Mouse (Mus musculus) MEL (cell line): ENCODE measurements around the gene Kirrel3. TPM values are rescaled to one million over a fixed set of nuclear protein-coding genes. Genes with fewer than 3 reads are reported as not detected.

Experiments used
- DNase-seq: peaks from one replicate; pipeline ENCODE4 v3.0.0; 2011; ENCODE audit warnings: low read depth, low spot score
- H3K27ac ChIP-seq: 2 replicates; pipeline ENCODE4 v1.5.1; 2012; ENCODE audit warnings: low read depth, mild to moderate bottlenecking, control low read depth, low read length, moderate library complexity; ENCODE audit not compliant: control insufficient read depth
- H3K27me3 ChIP-seq, 2 experiments: fragments of 150-350 bp in 1 of 2; sonication (generic) in 1 of 2; 2 replicates each; pipeline ENCODE4 v1.6.1; 2012; ENCODE audit warnings: low read length in 2 of 2, mild to moderate bottlenecking in 2 of 2, improper control_type of control experiment in 1 of 2, moderate library complexity in 1 of 2; ENCODE audit not compliant: insufficient read depth in 2 of 2, control insufficient read depth in 1 of 2
- H3K36me3 ChIP-seq, 2 experiments: 2 replicates each; pipeline ENCODE4 v1.6.1; 2012 to 2014; ENCODE audit warnings: low read length in 2 of 2, improper control_type of control experiment in 1 of 2, inconsistent platforms in 1 of 2, mild to moderate bottlenecking in 1 of 2; ENCODE audit not compliant: insufficient read depth in 2 of 2, control insufficient read depth in 1 of 2
- H3K4me1 ChIP-seq, 2 experiments: fragments of 150-350 bp in 1 of 2; sonication (generic) in 1 of 2; 2 replicates each; pipeline ENCODE4 v1.6.1; 2012; ENCODE audit warnings: low read length in 2 of 2, improper control_type of control experiment in 1 of 2, mild to moderate bottlenecking in 1 of 2; ENCODE audit not compliant: insufficient read depth in 2 of 2, control insufficient read depth in 1 of 2
- H3K4me3 ChIP-seq, 2 experiments: fragments of 150-350 bp in 1 of 2; sonication (generic) in 1 of 2; 2 replicates each; pipeline ENCODE4 v1.5.1; 2012; ENCODE audit warnings: low read depth in 2 of 2, low read length in 2 of 2, mild to moderate bottlenecking in 2 of 2, moderate library complexity in 2 of 2, control low read depth in 1 of 2, improper control_type of control experiment in 1 of 2; ENCODE audit not compliant: control insufficient read depth in 1 of 2, insufficient read depth in 1 of 2
- H3K79me2 ChIP-seq: 2 replicates; pipeline ENCODE4 v1.6.1; 2012; ENCODE audit warnings: mild to moderate bottlenecking, low read length, moderate library complexity; ENCODE audit not compliant: control insufficient read depth, poor library complexity, insufficient read depth
- H3K9ac ChIP-seq: 2 replicates; pipeline ENCODE4 v1.6.1; 2012; ENCODE audit warnings: low read depth, mild to moderate bottlenecking, control low read depth, low read length, moderate library complexity; ENCODE audit not compliant: control insufficient read depth, poor library complexity, severe bottlenecking
- H3K9me3 ChIP-seq: fragments of 150-350 bp; sonication (generic); replicated peaks from 2 replicates; pipeline ENCODE4 v1.6.1; 2012; ENCODE audit warnings: mild to moderate bottlenecking, low read length, improper control_type of control experiment, moderate library complexity; ENCODE audit not compliant: insufficient read depth
- CHD1 ChIP-seq: IDR thresholded peaks from 2 replicates; pipeline ENCODE4 v1.6.1; 2012; ENCODE audit warnings: low read depth, mild to moderate bottlenecking, inconsistent platforms, low read length, improper control_type of control experiment
- CTCF ChIP-seq, 3 experiments: IDR thresholded peaks in 2 of 3; conservative IDR thresholded peaks in 1 of 3; 2 replicates each; pipeline ENCODE4 v1.5.1; 2011 to 2012; ENCODE audit warnings: low read length in 3 of 3, low read depth in 2 of 3, mild to moderate bottlenecking in 2 of 3, improper control_type of control experiment in 1 of 3, inconsistent platforms in 1 of 3, mixed read lengths in 1 of 3, moderate library complexity in 1 of 3; ENCODE audit not compliant: control insufficient read depth in 1 of 3, insufficient read depth in 1 of 3, poor library complexity in 1 of 3, severe bottlenecking in 1 of 3
- E2F4 ChIP-seq: IDR thresholded peaks from 2 replicates; pipeline ENCODE4 v1.6.1; 2011; ENCODE audit warnings: low read depth, low read length, improper control_type of control experiment, borderline replicate concordance
- ELF1 ChIP-seq: IDR thresholded peaks from 2 replicates; pipeline ENCODE4 v1.6.1; 2014; ENCODE audit warnings: low read depth, mild to moderate bottlenecking, inconsistent platforms, low read length, improper control_type of control experiment, moderate library complexity
- EP300 ChIP-seq, 2 experiments: IDR thresholded peaks; 2 replicates each; pipeline ENCODE4 v1.6.1; 2011; ENCODE audit warnings: improper control_type of control experiment in 2 of 2, low read length in 2 of 2, low read depth in 1 of 2, mild to moderate bottlenecking in 1 of 2
- MAFK ChIP-seq: IDR thresholded peaks from 2 replicates; pipeline ENCODE4 v1.6.1; 2011; ENCODE audit warnings: low read depth, mild to moderate bottlenecking, low read length, improper control_type of control experiment, borderline replicate concordance
- MAX ChIP-seq: IDR thresholded peaks from 2 replicates; pipeline ENCODE4 v1.6.1; 2011; ENCODE audit warnings: low read length, improper control_type of control experiment
- MAZ ChIP-seq: IDR thresholded peaks from 2 replicates; pipeline ENCODE4 v1.6.1; 2012; ENCODE audit warnings: low read depth, mild to moderate bottlenecking, inconsistent platforms, low read length, improper control_type of control experiment
- MEF2A ChIP-seq: IDR thresholded peaks from 2 replicates; pipeline ENCODE4 v1.6.1; 2014; ENCODE audit warnings: low read depth, mild to moderate bottlenecking, inconsistent platforms, low read length, improper control_type of control experiment; ENCODE audit not compliant: poor library complexity, insufficient replicate concordance, severe bottlenecking; ENCODE audit errors: extremely low read depth
- NRF1 ChIP-seq: IDR thresholded peaks from 2 replicates; pipeline ENCODE4 v1.6.1; 2014; ENCODE audit warnings: low read depth, mild to moderate bottlenecking, inconsistent platforms, low read length, improper control_type of control experiment, moderate library complexity; ENCODE audit not compliant: poor library complexity, insufficient read depth, severe bottlenecking
- POLR2A ChIP-seq, 2 experiments: IDR thresholded peaks; 2 replicates each; pipeline ENCODE4 v1.6.1; 2011 to 2012; ENCODE audit warnings: low read length in 2 of 2, mild to moderate bottlenecking in 2 of 2, control low read depth in 1 of 2, improper control_type of control experiment in 1 of 2, low read depth in 1 of 2, moderate library complexity in 1 of 2; ENCODE audit not compliant: control insufficient read depth in 1 of 2, insufficient read depth in 1 of 2, poor library complexity in 1 of 2
- POLR2AphosphoS2 ChIP-seq: IDR thresholded peaks from 2 replicates; pipeline ENCODE4 v1.6.1; 2011; ENCODE audit warnings: low read length, improper control_type of control experiment
- POLR2AphosphoS5 ChIP-seq: IDR thresholded peaks from 2 replicates; pipeline ENCODE4 v1.6.1; 2012; ENCODE audit warnings: low read depth, borderline replicate concordance, mild to moderate bottlenecking, inconsistent platforms, low read length, moderate library complexity, mixed read lengths
- RAD21 ChIP-seq: IDR thresholded peaks from 2 replicates; pipeline ENCODE4 v1.6.1; 2011; ENCODE audit warnings: mild to moderate bottlenecking, low read depth, low read length, improper control_type of control experiment
- SMC3 ChIP-seq: IDR thresholded peaks from 2 replicates; pipeline ENCODE4 v1.6.1; 2011; ENCODE audit warnings: low read depth, low read length, improper control_type of control experiment
- TAL1 ChIP-seq: IDR thresholded peaks from 2 replicates; pipeline ENCODE4 v1.6.1; 2012; ENCODE audit warnings: mild to moderate bottlenecking, inconsistent platforms, low read length, moderate library complexity, mixed read lengths
- TCF12 ChIP-seq: IDR thresholded peaks from 2 replicates; pipeline ENCODE4 v1.6.1; 2014; ENCODE audit warnings: low read depth, mild to moderate bottlenecking, inconsistent platforms, low read length, improper control_type of control experiment, moderate library complexity
- USF1 ChIP-seq: IDR thresholded peaks from 2 replicates; pipeline ENCODE4 v1.6.1; 2014; ENCODE audit warnings: low read depth, mild to moderate bottlenecking, inconsistent platforms, low read length, improper control_type of control experiment, moderate library complexity
- USF2 ChIP-seq, 2 experiments: IDR thresholded peaks; 2 replicates each; pipeline ENCODE4 v1.6.1; 2011 to 2012; ENCODE audit warnings: improper control_type of control experiment in 2 of 2, low read length in 2 of 2, borderline replicate concordance in 1 of 2, inconsistent platforms in 1 of 2, low read depth in 1 of 2, mild to moderate bottlenecking in 1 of 2; ENCODE audit not compliant: insufficient read depth in 1 of 2
- ZMIZ1 ChIP-seq: IDR thresholded peaks from 2 replicates; pipeline ENCODE4 v1.6.1; 2012; ENCODE audit warnings: low read depth, mild to moderate bottlenecking, inconsistent platforms, low read length, improper control_type of control experiment, moderate library complexity
- polyA plus RNA-seq, 2 experiments: library from polyadenylated mRNA; stranded (reverse) in 1 of 2; unstranded in 1 of 2; fragments of >175 nt in 1 of 2; fragments of >200 nt in 1 of 2; gene quantifications; 2 replicates each; pipeline versions ENCODE4 v1.2.1 to v1.2.4; 2012; ENCODE audit warnings: low replicate concordance in 2 of 2, low read depth in 1 of 2; ENCODE audit not compliant: insufficient read length in 2 of 2, insufficient read depth in 1 of 2, missing spikeins in 1 of 2
- total RNA-seq: library from RNA; depleted of rRNA; stranded (reverse); fragments of 300-350 nt; gene quantifications from 2 replicates; pipeline ENCODE4 v1.2.3, GENCODE M21; 2012

The Kirrel3 gene
- total and polyA plus RNA-seq, 3 experiments = 0.06 TPM; not detected in 2

DNA sequence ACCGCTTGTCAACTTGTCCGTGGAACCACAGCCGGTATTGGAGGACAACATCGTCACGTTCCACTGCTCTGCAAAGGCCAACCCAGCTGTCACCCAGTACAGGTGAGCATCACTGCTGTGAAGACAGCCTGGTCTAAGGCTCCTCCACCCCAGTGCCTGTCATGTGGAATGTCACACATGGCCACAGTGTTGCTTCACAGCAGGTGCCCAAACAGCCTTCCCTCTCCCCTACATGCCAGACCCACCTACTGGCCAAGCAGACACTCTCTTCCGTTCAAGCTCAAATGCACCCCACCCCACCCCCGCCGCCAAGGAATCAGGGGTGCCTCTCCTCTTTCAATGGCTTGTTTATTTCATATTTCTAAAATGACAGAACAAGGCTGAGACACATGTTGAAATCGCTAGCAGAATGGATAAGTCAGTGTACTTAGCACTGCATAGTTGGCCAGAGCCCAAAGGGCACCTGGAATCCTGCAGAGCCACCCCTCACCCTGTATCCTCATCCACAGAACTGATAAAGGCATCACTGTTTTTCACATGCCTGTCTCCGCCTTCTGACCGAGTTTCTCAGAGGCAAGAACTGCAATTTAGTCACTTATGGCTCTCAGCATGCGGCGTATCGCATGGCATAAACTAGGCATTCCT, 522.1 kb downstream of the Kirrel3 start:
- H3K79me2 ChIP-seq = no peaks in the 10 kb centered on the region
- no peaks in the 10 kb centered on the region for H3K36me3 ChIP-seq
- H3K4me1 ChIP-seq = no peaks in the 10 kb centered on the region
- no peak overlapping the region for H3K4me3 ChIP-seq
- H3K9ac ChIP-seq = no peak overlapping the region
- DNase-seq = no peak
- H3K9me3 ChIP-seq = no peaks in the 10 kb centered on the region
- TF ChIP-seq MAX (no peak), USF2 (IDR thresholded peaks at IDR 0.05; ENCODE audit: borderline replicate concordance in 1 of 2, insufficient read depth in 1 of 2, low read depth in 1 of 2, low read length in 2 of 2) (no peak), ZMIZ1 (no peak), POLR2AphosphoS5 (no peak), SMC3 (no peak), MEF2A (no peak), MAFK (no peak), E2F4 (no peak), ELF1 (no peak), NRF1 (no peak), MAZ (no peak), EP300 (IDR thresholded peaks at IDR 0.05; ENCODE audit: low read depth in 1 of 2, low read length in 2 of 2) (no peak), USF1 (no peak), CHD1 (no peak), TCF12 (no peak), POLR2AphosphoS2 (no peak), POLR2A (IDR thresholded peaks at IDR 0.05; ENCODE audit: control insufficient read depth in 1 of 2, insufficient read depth in 1 of 2, low read depth in 1 of 2, low read length in 2 of 2, poor library complexity in 1 of 2) (no peak)
- no peaks in the 10 kb centered on the region for H3K27me3 ChIP-seq
- H3K27ac ChIP-seq = no peak overlapping the region

DNA sequence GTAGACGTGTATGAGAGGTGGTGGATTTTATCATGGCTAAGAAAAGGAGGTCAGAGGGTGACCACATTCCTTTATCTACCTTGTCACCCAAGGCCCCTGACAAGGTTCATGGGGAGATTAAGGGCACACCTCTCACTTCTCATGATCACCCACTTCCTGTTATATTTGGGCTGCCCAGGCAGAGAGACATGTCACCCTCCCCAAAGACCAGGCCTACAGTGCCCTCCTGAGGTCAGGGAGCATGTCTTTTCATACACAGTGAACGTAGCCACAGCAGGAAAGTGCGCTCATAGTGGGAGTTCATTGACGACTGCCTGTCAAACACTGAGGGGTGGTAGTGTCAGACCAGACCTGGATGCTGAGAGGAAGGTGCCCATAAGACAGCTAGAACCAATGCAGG, 531.1 kb downstream of the Kirrel3 start:
- no peak overlapping the region for H3K27ac ChIP-seq
- peak; percentile 34 for TF ChIP-seq RAD21
- peak in 2 of 3 experiments; percentile 29 to 37; a peak in 4 of 6 replicates for TF ChIP-seq CTCF (IDR thresholded peaks at IDR 0.05 in 2 of 3, conservative IDR thresholded peaks at IDR 0.05 in 1 of 3; ENCODE audit: control insufficient read depth in 1 of 3, insufficient read depth in 1 of 3, low read depth in 2 of 3, low read length in 3 of 3, poor library complexity in 1 of 3, severe bottlenecking in 1 of 3)
- 0 out of 2 replicates have a peak, but pooled peaks have one; percentile 5 for TF ChIP-seq TAL1
- no peak for TF ChIP-seq USF2 (IDR thresholded peaks at IDR 0.05; ENCODE audit: borderline replicate concordance in 1 of 2, insufficient read depth in 1 of 2, low read depth in 1 of 2, low read length in 2 of 2)
- peak; percentile 23; the same call in 1 of the 2 replicates for TF ChIP-seq SMC3
- H3K9me3 ChIP-seq = no peaks in the 10 kb centered on the region
- H3K4me1 ChIP-seq = no peaks in the 10 kb centered on the region
- H3K9ac ChIP-seq = no peak overlapping the region
- no peaks in the 10 kb centered on the region for H3K36me3 ChIP-seq
- peak; percentile 13 for DNase-seq
- no peaks in the 10 kb centered on the region for H3K79me2 ChIP-seq
- H3K27me3 ChIP-seq = no peaks in the 10 kb centered on the region
- H3K4me3 ChIP-seq = no peak overlapping the region
